Comparison of ENCODE assay signal across 8 mouse cellular contexts in genomic region chr10:85330938-85331691, GRCm38 (mm10). TPM values are rescaled to one million over a fixed set of nuclear protein-coding genes. Genes with fewer than 3 reads are reported as not detected.
DNase-seq lines count a peak whose midpoint lies in the region; ATAC-seq and TF ChIP-seq lines count a peak whose summit lies in the region.

No protein-coding gene starts in this region.

- no peak for ATAC-seq in forebrain, embryonic 15.5 days (replicated peaks)
- no peak for ATAC-seq in limb, embryonic 11.5 days (ENCODE audit: insufficient number of reproducible peaks, low FRiP score, low TSS enrichment, low read depth)
- no peak for ATAC-seq in midbrain, embryonic 16.5 days

- no peaks in the 10 kb centered on the region for H3K4me1 ChIP-seq in forebrain, embryonic 15.5 days
- H3K4me1 ChIP-seq in limb, embryonic 11.5 days (ENCODE audit: control insufficient read depth, insufficient read depth, low read length): no peaks in the 10 kb centered on the region
- H3K4me1 ChIP-seq in midbrain, embryonic 16.5 days (ENCODE audit: control insufficient read depth, insufficient read depth, low read length): peaks cover 2% of the 10 kb centered on the region; the same call in 1 of the 2 replicates

- DNase-seq in adrenal gland, postnatal 10 days: peak; percentile 46
- no peak for DNase-seq in adrenal gland, postnatal 4 days (ENCODE audit: low spot score in 2 of 2)
- peak; percentile 24 for DNase-seq in heart, postnatal 4 days
- DNase-seq in limb, embryonic 11.5 days (ENCODE audit: low spot score): peak; percentile 52
- DNase-seq in left cerebral cortex, adult 11 months (ENCODE audit: low spot score): no peak
- DNase-seq in left cerebral cortex, adult 2 months (ENCODE audit: extremely low spot score in 1 of 2, low spot score in 2 of 2): no peak

- no peaks in the 10 kb centered on the region for H3K9me3 ChIP-seq in forebrain, embryonic 15.5 days
- H3K9me3 ChIP-seq in limb, embryonic 11.5 days (ENCODE audit: control insufficient read depth, low read length): no peaks in the 10 kb centered on the region
- H3K9me3 ChIP-seq in midbrain, embryonic 16.5 days (replicated peaks; ENCODE audit: control insufficient read depth, low read length, poor library complexity, severe bottlenecking): no peaks in the 10 kb centered on the region; the same call in 1 of the 2 replicates

- WGBS in forebrain, embryonic 15.5 days: 12% methylated on average over 13 of the region's 13 CpGs
- WGBS in limb, embryonic 11.5 days: 7% methylated on average over 13 of the region's 13 CpGs
- WGBS in midbrain, embryonic 16.5 days: 11% methylated on average over 13 of the region's 13 CpGs

- H3K27me3 ChIP-seq in forebrain, embryonic 15.5 days: no peaks in the 10 kb centered on the region
- no peaks in the 10 kb centered on the region for H3K27me3 ChIP-seq in limb, embryonic 11.5 days (ENCODE audit: control insufficient read depth, insufficient read depth, low read length)
- H3K27me3 ChIP-seq in midbrain, embryonic 16.5 days (ENCODE audit: control insufficient read depth, insufficient read depth, low read depth, low read length): no peaks in the 10 kb centered on the region

- H3K4me3 ChIP-seq in forebrain, embryonic 15.5 days: no peak overlapping the region
- no peak overlapping the region for H3K4me3 ChIP-seq in limb, embryonic 11.5 days (ENCODE audit: low read depth, low read length)
- H3K4me3 ChIP-seq in midbrain, embryonic 16.5 days (ENCODE audit: low read depth, low read length): no peak overlapping the region
- no peak overlapping the region for H3K4me3 ChIP-seq in left cerebral cortex, adult 2 months

- intact Hi-C loops in left cerebral cortex, adult 2 months (cut with DNase I): no loop called here

- H3K27ac ChIP-seq in forebrain, embryonic 15.5 days (replicated peaks): no peak overlapping the region
- H3K27ac ChIP-seq in limb, embryonic 11.5 days (replicated peaks; ENCODE audit: low read depth, low read length): no peak overlapping the region
- H3K27ac ChIP-seq in midbrain, embryonic 16.5 days (ENCODE audit: low read length): no peak overlapping the region
- no peak overlapping the region for H3K27ac ChIP-seq in left cerebral cortex, adult 2 months

- no peak overlapping the region for H3K9ac ChIP-seq in forebrain, embryonic 15.5 days (replicated peaks)
- H3K9ac ChIP-seq in limb, embryonic 11.5 days (ENCODE audit: low read length): no peak overlapping the region
- H3K9ac ChIP-seq in midbrain, embryonic 16.5 days (ENCODE audit: low read depth, low read length): no peak overlapping the region

- peak overlapping the region; percentile 9; the same call in 1 of the 2 replicates for H3K4me2 ChIP-seq in forebrain, embryonic 15.5 days (replicated peaks)
- no peak overlapping the region; the same call in 1 of the 2 replicates for H3K4me2 ChIP-seq in limb, embryonic 11.5 days (ENCODE audit: low read depth, severe bottlenecking)
- H3K4me2 ChIP-seq in midbrain, embryonic 16.5 days (ENCODE audit: low read length): 0 out of 2 replicates have a peak overlapping the region, but pooled peaks have one; percentile 6

- TF ChIP-seq CTCF in left cerebral cortex, adult 2 months (IDR thresholded peaks at IDR 0.05): no peak

- H3K36me3 ChIP-seq in forebrain, embryonic 15.5 days: no peaks in the 10 kb centered on the region
- H3K36me3 ChIP-seq in limb, embryonic 11.5 days (ENCODE audit: control insufficient read depth, insufficient read depth, low read length): no peaks in the 10 kb centered on the region
- no peaks in the 10 kb centered on the region for H3K36me3 ChIP-seq in midbrain, embryonic 16.5 days (ENCODE audit: control insufficient read depth, insufficient read depth, low read length)

RNA-seq across cellular contexts. Expression of gene Btbd11, which starts 55.5 kb away (rescaled TPM):
- total RNA-seq in adrenal gland, postnatal 10 days (2021): 1 to 10 TPM; 3.3 to 4.0 TPM
- 1 to 10 TPM; 8.6 to 9.0 TPM for total RNA-seq in adrenal gland, postnatal 4 days (2021)
- polyA plus RNA-seq in forebrain, embryonic 15.5 days (2015; fragmentation: Nextera tagmentation; extraction: Ambion mirVana): 9.6 and 12.8 TPM in 2 replicates
- 1 to 10 TPM; 1.1 to 1.7 TPM for total RNA-seq in heart, postnatal 4 days (2021)
- 7.5 and 7.6 TPM in 2 replicates for polyA plus RNA-seq in limb, embryonic 11.5 days (2014; fragmentation: Nextera tagmentation; extraction: Ambion mirVana)
- 17.2 and 20.3 TPM in 2 replicates for polyA plus RNA-seq in midbrain, embryonic 16.5 days (2015; fragmentation: Nextera tagmentation; extraction: Ambion mirVana)
- 10 to 100 TPM; 26.9 to 33.7 TPM for total RNA-seq in left cerebral cortex, adult 2 months (2021)

Comparison
In these comparisons a context has a peak if more than half of its experiments do, and no peak if none do; other contexts are left out.
1. DNase-seq: peak in adrenal gland, postnatal 10 days (single experiment), heart, postnatal 4 days (single experiment) and limb, embryonic 11.5 days (single experiment); none in adrenal gland, postnatal 4 days (0 of 2), left cerebral cortex, adult 11 months (single experiment) and left cerebral cortex, adult 2 months (0 of 2).